Mouse (Mus musculus) CD4-positive helper T cell, adult 2 months (primary cell): ENCODE data around the gene Arpp19.

ENCODE experiments used
- DNase-seq: peaks from one replicate; pipeline ENCODE4 v3.0.0-alpha.2; 2012; ENCODE audit warnings: low read depth, missing footprints, low spot score

Gene Arpp19

GRCm38 (mm10) chr9:75100157-75100781 lies 62.9 kb downstream of the Arpp19 start:
- DNase-seq, result no peak

GRCm38 (mm10) chr9:75102131-75102530 lies 64.7 kb downstream of the Arpp19 start:
- no peak for DNase-seq
